Mouse (Mus musculus) cerebellum, adult 9-11 months (tissue): Measurements from ENCODE around the gene Olfr462.

Experiments
- DNase-seq: peaks from one replicate; pipeline ENCODE4 v3.0.0; 2022

Olfr462 gene

GRCm38 (mm10) chr11:87846968-87847600 lies 45.0 kb downstream of the Olfr462 start:
- no peak for DNase-seq

GRCm38 (mm10) chr11:87841436-87841835 lies 50.6 kb downstream of the Olfr462 start:
- DNase-seq = no peak

GRCm38 (mm10) chr11:87840676-87841075 lies 51.4 kb downstream of the Olfr462 start:
- DNase-seq = no peak
